Mouse (Mus musculus): ENCODE data around the gene Slit3. TPM values are rescaled to one million over a fixed set of nuclear protein-coding genes. Genes with fewer than 3 reads are reported as not detected.

Slit3 gene
- polyA plus RNA-seq, 1 experiment: 6.4 TPM

GRCm38 (mm10) chr11:35744571-35744970 is 623.5 kb downstream of the Slit3 start:
- DNase-seq: no peak
- Histone ChIP-seq H3K27me3 (ENCODE audit: control insufficient read depth, insufficient read depth, low read length) (no peaks in the 10 kb centered on the region), H3K36me3 (ENCODE audit: control insufficient read depth, insufficient read depth, low read length) (no peaks in the 10 kb centered on the region), H3K4me3 (ENCODE audit: control insufficient read depth, insufficient read depth, low read length) (no peak overlapping the region), H3K27ac (ENCODE audit: control insufficient read depth, insufficient read depth, low read length) (no peak overlapping the region), H3K4me1 (replicated peaks; ENCODE audit: control insufficient read depth, insufficient read depth, low read length) (no peaks in the 10 kb centered on the region)
- TF ChIP-seq POLR2A (IDR thresholded peaks at IDR 0.05; ENCODE audit: control insufficient read depth, extremely low read depth, insufficient read depth, low read length, poor library complexity) (no peak), CTCF (IDR thresholded peaks at IDR 0.05; ENCODE audit: borderline replicate concordance, control insufficient read depth, extremely low read depth, insufficient read depth, low read length, poor library complexity) (no peak)
- 94% methylated on average over 6 of the region's 6 CpGs for WGBS

- Histone ChIP-seq H3K36me3 (ENCODE audit: control insufficient read depth, insufficient read depth, low read length) (no peaks in the 10 kb centered on the region), H3K4me1 (replicated peaks; ENCODE audit: control insufficient read depth, insufficient read depth, low read length) (no peaks in the 10 kb centered on the region), H3K4me3 (ENCODE audit: control insufficient read depth, insufficient read depth, low read length) (no peak overlapping the region), H3K27me3 (ENCODE audit: control insufficient read depth, insufficient read depth, low read length) (no peaks in the 10 kb centered on the region), H3K27ac (ENCODE audit: control insufficient read depth, insufficient read depth, low read length) (no peak overlapping the region)
- no peak for DNase-seq
- TF ChIP-seq CTCF (IDR thresholded peaks at IDR 0.05; ENCODE audit: borderline replicate concordance, control insufficient read depth, extremely low read depth, insufficient read depth, low read length, poor library complexity): no peak
- 87% methylated on average over 8 of the region's 8 CpGs for WGBS
Observed at GRCm38 (mm10) chr11:35750578-35750977, 629.6 kb downstream of the Slit3 start.

- DNase-seq: no peak
- TF ChIP-seq CTCF (IDR thresholded peaks at IDR 0.05; ENCODE audit: borderline replicate concordance, control insufficient read depth, extremely low read depth, insufficient read depth, low read length, poor library complexity) (no peak), POLR2A (IDR thresholded peaks at IDR 0.05; ENCODE audit: control insufficient read depth, extremely low read depth, insufficient read depth, low read length, poor library complexity) (no peak)
- Histone ChIP-seq H3K4me3 (ENCODE audit: control insufficient read depth, insufficient read depth, low read length) (no peak overlapping the region), H3K36me3 (ENCODE audit: control insufficient read depth, insufficient read depth, low read length) (no peaks in the 10 kb centered on the region), H3K27me3 (ENCODE audit: control insufficient read depth, insufficient read depth, low read length) (no peaks in the 10 kb centered on the region), H3K4me1 (replicated peaks; ENCODE audit: control insufficient read depth, insufficient read depth, low read length) (no peaks in the 10 kb centered on the region), H3K27ac (ENCODE audit: control insufficient read depth, insufficient read depth, low read length) (no peak overlapping the region)
- WGBS: 90% methylated on average over 4 of the region's 4 CpGs
Observed at GRCm38 (mm10) chr11:35754906-35755418, 633.9 kb downstream of the Slit3 start.

- Histone ChIP-seq H3K36me3 (ENCODE audit: control insufficient read depth, insufficient read depth, low read length) (no peaks in the 10 kb centered on the region), H3K4me1 (replicated peaks; ENCODE audit: control insufficient read depth, insufficient read depth, low read length) (no peaks in the 10 kb centered on the region), H3K27me3 (ENCODE audit: control insufficient read depth, insufficient read depth, low read length) (no peaks in the 10 kb centered on the region), H3K27ac (ENCODE audit: control insufficient read depth, insufficient read depth, low read length) (no peak overlapping the region), H3K4me3 (ENCODE audit: control insufficient read depth, insufficient read depth, low read length) (no peak overlapping the region)
- DNase-seq: no peak
- WGBS: 77% methylated on average over 6 of the region's 6 CpGs
- TF ChIP-seq POLR2A (IDR thresholded peaks at IDR 0.05; ENCODE audit: control insufficient read depth, extremely low read depth, insufficient read depth, low read length, poor library complexity) (no peak), CTCF (IDR thresholded peaks at IDR 0.05; ENCODE audit: borderline replicate concordance, control insufficient read depth, extremely low read depth, insufficient read depth, low read length, poor library complexity) (no peak)
Observed at GRCm38 (mm10) chr11:35755546-35755945, 634.5 kb downstream of the Slit3 start.

GRCm38 (mm10) chr11:35756411-35757303 is 635.6 kb downstream of the Slit3 start:
- 91% methylated on average over 11 of the region's 11 CpGs for WGBS
- Histone ChIP-seq H3K27ac (ENCODE audit: control insufficient read depth, insufficient read depth, low read length) (no peak overlapping the region), H3K4me1 (replicated peaks; ENCODE audit: control insufficient read depth, insufficient read depth, low read length) (no peaks in the 10 kb centered on the region), H3K27me3 (ENCODE audit: control insufficient read depth, insufficient read depth, low read length) (no peaks in the 10 kb centered on the region), H3K4me3 (ENCODE audit: control insufficient read depth, insufficient read depth, low read length) (no peak overlapping the region), H3K36me3 (ENCODE audit: control insufficient read depth, insufficient read depth, low read length) (no peaks in the 10 kb centered on the region)
- TF ChIP-seq POLR2A (IDR thresholded peaks at IDR 0.05; ENCODE audit: control insufficient read depth, extremely low read depth, insufficient read depth, low read length, poor library complexity) (no peak), CTCF (IDR thresholded peaks at IDR 0.05; ENCODE audit: borderline replicate concordance, control insufficient read depth, extremely low read depth, insufficient read depth, low read length, poor library complexity) (no peak)
- no peak for DNase-seq

All from thymus, adult 2 months (tissue).